Comparison of ENCODE assay signal across 7 mouse cellular contexts in the genomic region with DNA sequence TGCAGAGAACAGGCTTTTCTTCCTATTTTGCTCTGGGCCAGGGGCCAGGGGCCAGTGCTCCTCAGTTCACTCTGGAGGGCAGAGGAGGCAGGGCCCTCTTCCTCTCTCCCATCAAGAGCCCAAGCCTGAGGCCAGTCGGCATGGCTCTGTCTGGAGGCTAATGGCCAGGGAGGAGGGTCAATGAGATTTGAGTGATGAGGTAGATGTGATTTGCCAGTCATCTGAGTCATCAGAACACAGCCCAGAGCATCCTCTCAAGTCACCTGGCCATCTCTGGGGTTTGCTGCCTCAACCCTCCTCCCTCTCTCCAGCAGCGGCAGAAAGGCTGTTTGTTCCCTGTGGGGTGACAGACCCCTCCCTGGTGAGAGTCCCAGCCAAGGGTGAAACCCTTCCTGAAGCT. TPM values are rescaled to one million over a fixed set of nuclear protein-coding genes. Genes with fewer than 3 reads are reported as not detected.
DNase-seq lines count a peak whose midpoint lies in the region; ATAC-seq lines count a peak whose summit lies in the region.

No protein-coding gene starts in this region.

- H3K36me3 ChIP-seq in forebrain, embryonic 13.5 days (ENCODE audit: poor library complexity, severe bottlenecking): peaks cover 4% of the 10 kb centered on the region; the same call in 1 of the 2 replicates
- H3K36me3 ChIP-seq in intestine, embryonic 15.5 days: 0 out of 2 replicates have a peak, but pooled peaks cover under 1% of the 10 kb centered on the region
- no peaks in the 10 kb centered on the region for H3K36me3 ChIP-seq in neural tube, embryonic 13.5 days

- peaks cover 56% of the 10 kb centered on the region for H3K4me1 ChIP-seq in forebrain, embryonic 13.5 days
- peaks cover 50% of the 10 kb centered on the region for H3K4me1 ChIP-seq in intestine, embryonic 15.5 days (replicated peaks)
- H3K4me1 ChIP-seq in neural tube, embryonic 13.5 days (replicated peaks): peaks cover 55% of the 10 kb centered on the region

- WGBS in forebrain, embryonic 13.5 days: 12% methylated on average over 2 of the region's 2 CpGs
- 26% methylated on average over 2 of the region's 2 CpGs for WGBS in intestine, embryonic 15.5 days
- 19% methylated on average over 2 of the region's 2 CpGs for WGBS in neural tube, embryonic 13.5 days

- H3K27ac ChIP-seq in forebrain, embryonic 13.5 days: no peak overlapping the region
- peak overlapping the region; percentile 82 for H3K27ac ChIP-seq in intestine, embryonic 15.5 days
- peak overlapping the region; percentile 65 for H3K27ac ChIP-seq in neural tube, embryonic 13.5 days (replicated peaks)

- peak overlapping the region; percentile 30; the same call in 1 of the 2 replicates for H3K9ac ChIP-seq in forebrain, embryonic 13.5 days
- peak overlapping the region; percentile 70; the same call in 1 of the 2 replicates for H3K9ac ChIP-seq in intestine, embryonic 15.5 days
- peak overlapping the region; percentile 69 for H3K9ac ChIP-seq in neural tube, embryonic 13.5 days

- H3K9me3 ChIP-seq in forebrain, embryonic 13.5 days (replicated peaks): no peaks in the 10 kb centered on the region
- H3K9me3 ChIP-seq in intestine, embryonic 15.5 days: no peaks in the 10 kb centered on the region
- no peaks in the 10 kb centered on the region for H3K9me3 ChIP-seq in neural tube, embryonic 13.5 days

- no peak for ATAC-seq in forebrain, embryonic 13.5 days
- no peak for ATAC-seq in intestine, embryonic 15.5 days
- no peak for ATAC-seq in neural tube, embryonic 13.5 days (ENCODE audit: low read depth)

- H3K27me3 ChIP-seq in forebrain, embryonic 13.5 days: peaks cover 51% of the 10 kb centered on the region
- peaks cover 23% of the 10 kb centered on the region for H3K27me3 ChIP-seq in intestine, embryonic 15.5 days (replicated peaks)
- peaks cover 79% of the 10 kb centered on the region for H3K27me3 ChIP-seq in neural tube, embryonic 13.5 days

- H3K4me2 ChIP-seq in forebrain, embryonic 13.5 days: peak overlapping the region; percentile 89
- peak overlapping the region; percentile 93 for H3K4me2 ChIP-seq in intestine, embryonic 15.5 days (replicated peaks)
- peak overlapping the region; percentile 84 for H3K4me2 ChIP-seq in neural tube, embryonic 13.5 days

- peak; percentile 33 for DNase-seq in kidney, postnatal 10 days
- no peak for DNase-seq in kidney, postnatal 25 days
- DNase-seq in gastrocnemius, adult 18-20 months (ENCODE audit: low spot score): no peak
- DNase-seq in layer of hippocampus, postnatal 10 days (ENCODE audit: low spot score in 2 of 2): no peak

- H3K4me3 ChIP-seq in forebrain, embryonic 13.5 days: 0 out of 2 replicates have a peak overlapping the region, but pooled peaks have one; percentile 52
- H3K4me3 ChIP-seq in intestine, embryonic 15.5 days (replicated peaks): peak overlapping the region; percentile 65
- peak overlapping the region; percentile 51 for H3K4me3 ChIP-seq in neural tube, embryonic 13.5 days

RNA-seq across cellular contexts. Expression of a gene that starts 1.0 kb away (rescaled TPM):
- polyA plus RNA-seq in forebrain, embryonic 13.5 days (2015; fragmentation: Nextera tagmentation; extraction: Ambion mirVana): 15.6 and 16.7 TPM in 2 replicates
- 40.0 and 43.5 TPM in 2 replicates for polyA plus RNA-seq in intestine, embryonic 15.5 days (2015; fragmentation: Nextera tagmentation; extraction: Ambion mirVana)
- polyA plus RNA-seq in neural tube, embryonic 13.5 days (2015; fragmentation: Nextera tagmentation; extraction: Ambion mirVana): 21.0 and 23.6 TPM in 2 replicates
- total RNA-seq in gastrocnemius, adult 18-20 months (2021): 10 to 100 TPM; 19.8 to 32.9 TPM
- 10 to 100 TPM; 18.8 to 21.8 TPM for total RNA-seq in layer of hippocampus, postnatal 10 days (2021)

RNA-seq across cellular contexts. Expression of a gene that starts 20.0 kb away (rescaled TPM):
- 45.7 and 50.1 TPM in 2 replicates for polyA plus RNA-seq in forebrain, embryonic 13.5 days (2015; fragmentation: Nextera tagmentation; extraction: Ambion mirVana)
- polyA plus RNA-seq in intestine, embryonic 15.5 days (2015; fragmentation: Nextera tagmentation; extraction: Ambion mirVana): 56.9 and 57.9 TPM in 2 replicates
- polyA plus RNA-seq in neural tube, embryonic 13.5 days (2015; fragmentation: Nextera tagmentation; extraction: Ambion mirVana): 34.5 and 35.4 TPM in 2 replicates
- 1 to 10 TPM; 1.5 to 3.0 TPM for total RNA-seq in gastrocnemius, adult 18-20 months (2021)
- total RNA-seq in layer of hippocampus, postnatal 10 days (2021): 10 to 100 TPM; 30.5 to 30.6 TPM

RNA-seq across cellular contexts. Expression of a gene that starts 20.0 kb away (rescaled TPM):
- polyA plus RNA-seq in forebrain, embryonic 13.5 days (2015; fragmentation: Nextera tagmentation; extraction: Ambion mirVana): 0.19 TPM in 1 of 2 replicates, not detected in the other
- 0.10 TPM in 1 of 2 replicates, not detected in the other for polyA plus RNA-seq in intestine, embryonic 15.5 days (2015; fragmentation: Nextera tagmentation; extraction: Ambion mirVana)
- 0.18 and 0.28 TPM in 2 replicates for polyA plus RNA-seq in neural tube, embryonic 13.5 days (2015; fragmentation: Nextera tagmentation; extraction: Ambion mirVana)
- 1 to 10 TPM in 1 of 2 experiments, under 1 TPM in 1; 0.43 to 1.9 TPM for total RNA-seq in gastrocnemius, adult 18-20 months (2021)
- under 1 TPM in 1 of 2 experiments, not detected in 1; 0.43 TPM for total RNA-seq in layer of hippocampus, postnatal 10 days (2021)

RNA-seq across cellular contexts. Expression of a gene that starts 26.2 kb away (rescaled TPM):
- 1.0 and 1.2 TPM in 2 replicates for polyA plus RNA-seq in forebrain, embryonic 13.5 days (2015; fragmentation: Nextera tagmentation; extraction: Ambion mirVana)
- 3.1 and 3.5 TPM in 2 replicates for polyA plus RNA-seq in intestine, embryonic 15.5 days (2015; fragmentation: Nextera tagmentation; extraction: Ambion mirVana)
- 3.1 and 3.6 TPM in 2 replicates for polyA plus RNA-seq in neural tube, embryonic 13.5 days (2015; fragmentation: Nextera tagmentation; extraction: Ambion mirVana)
- total RNA-seq in gastrocnemius, adult 18-20 months (2021): 1 to 10 TPM; 3.9 to 5.4 TPM
- total RNA-seq in layer of hippocampus, postnatal 10 days (2021): 10 to 100 TPM; 16.0 to 17.6 TPM

RNA-seq across cellular contexts. Expression of a gene that starts 31.8 kb away (rescaled TPM):
- polyA plus RNA-seq in forebrain, embryonic 13.5 days (2015; fragmentation: Nextera tagmentation; extraction: Ambion mirVana): 0.06 and 0.23 TPM in 2 replicates
- 0.06 and 0.10 TPM in 2 replicates for polyA plus RNA-seq in intestine, embryonic 15.5 days (2015; fragmentation: Nextera tagmentation; extraction: Ambion mirVana)
- polyA plus RNA-seq in neural tube, embryonic 13.5 days (2015; fragmentation: Nextera tagmentation; extraction: Ambion mirVana): not detected in 2 replicates
- not detected for total RNA-seq in gastrocnemius, adult 18-20 months (2021)
- total RNA-seq in layer of hippocampus, postnatal 10 days (2021): 1 to 10 TPM in 1 of 2 experiments, not detected in 1; 2.4 TPM
